Mouse (Mus musculus): ENCODE measurements around the gene Sept5. TPM values are rescaled to one million over a fixed set of nuclear protein-coding genes. Genes with fewer than 3 reads are reported as not detected.

Gene Sept5
- polyA plus RNA-seq, 1 experiment: 0.83 TPM

DNA sequence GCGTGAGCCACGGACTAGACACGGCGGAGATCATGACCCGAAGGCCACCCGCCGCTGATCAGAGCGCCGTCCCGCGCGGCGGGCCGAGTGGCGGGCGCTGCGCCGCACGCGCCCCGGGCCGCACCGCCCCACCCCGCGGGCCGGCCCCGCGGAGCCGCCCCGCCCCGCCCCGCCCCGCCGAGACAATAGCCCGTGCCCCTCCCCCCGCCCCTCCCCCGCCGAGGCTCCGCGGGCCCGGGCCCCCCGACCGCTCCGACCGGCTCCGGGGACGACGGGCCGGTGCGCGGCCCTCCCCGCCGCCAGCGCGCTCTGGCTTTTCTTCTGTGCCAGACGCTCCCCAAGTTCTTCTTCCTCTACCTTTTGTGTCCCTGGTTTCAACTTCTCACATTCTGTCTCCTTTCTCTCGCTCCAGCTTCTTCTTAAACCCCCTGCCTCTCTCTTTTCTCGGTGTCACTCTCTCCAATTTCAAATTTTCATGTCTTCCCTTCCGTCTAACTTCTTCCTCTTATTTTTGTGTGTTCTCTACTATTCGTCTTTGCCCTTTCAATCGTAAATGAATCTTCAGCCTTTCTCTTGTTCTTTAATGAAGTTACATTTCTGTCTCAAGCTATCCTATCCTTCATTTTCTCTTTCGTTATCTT, 42.7 kb downstream of the Sept5 start:
- H3K27ac ChIP-seq (ENCODE audit: insufficient read depth, low read depth, low read length): no peak overlapping the region
- H3K4me1 ChIP-seq (ENCODE audit: control insufficient read depth, insufficient read depth, low read length): no peaks in the 10 kb centered on the region
- no peak for TF ChIP-seq POLR2A (IDR thresholded peaks at IDR 0.05; ENCODE audit: borderline replicate concordance, low read depth, low read length)
- TF ChIP-seq CTCF (IDR thresholded peaks at IDR 0.05; ENCODE audit: low read depth, low read length): no peak

DNA sequence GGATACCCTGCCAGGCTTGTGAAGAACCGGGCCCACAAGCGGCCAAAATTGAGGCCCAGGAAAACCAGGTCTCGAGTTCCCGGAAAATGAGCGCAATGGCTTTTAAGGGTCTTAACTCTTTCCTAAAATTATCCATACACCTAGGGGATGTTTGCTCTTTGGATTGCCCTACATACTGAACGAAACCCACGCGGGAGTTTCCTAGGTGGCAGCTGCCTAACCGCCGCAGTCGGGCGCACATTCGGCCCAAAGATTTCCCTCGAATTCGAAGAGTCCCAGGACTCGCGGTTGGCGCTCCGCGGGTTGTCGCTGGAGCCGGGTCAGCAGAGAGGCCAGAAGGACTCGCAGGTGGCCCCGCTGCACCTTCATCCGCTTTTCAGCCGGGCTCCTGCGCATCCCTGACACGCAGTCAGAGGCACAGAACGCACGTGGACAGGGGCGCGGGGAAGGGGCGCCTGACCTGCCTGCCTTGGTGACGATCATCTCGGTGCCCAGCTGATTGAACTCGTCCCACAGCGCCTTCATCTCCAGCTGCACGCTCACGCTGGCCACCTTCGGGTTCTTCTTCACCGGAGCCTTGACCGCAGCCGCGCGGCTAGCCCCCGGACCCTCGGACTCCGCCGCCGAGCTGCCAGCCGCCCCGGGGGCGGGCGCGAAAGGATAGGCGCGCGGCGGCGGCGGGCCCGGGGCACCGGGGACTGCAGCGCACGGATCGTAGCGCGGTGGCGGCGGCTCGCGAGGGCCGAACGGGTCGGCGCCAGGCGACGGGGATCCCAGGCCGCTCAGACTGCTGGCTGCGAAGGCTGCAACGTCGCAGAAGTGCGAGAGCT, 43.5 kb downstream of the Sept5 start:
- no peak overlapping the region for H3K4me3 ChIP-seq (ENCODE audit: insufficient read depth, low read length)
- TF ChIP-seq CTCF (IDR thresholded peaks at IDR 0.05; ENCODE audit: low read depth, low read length) (no peak), POLR2A (IDR thresholded peaks at IDR 0.05; ENCODE audit: borderline replicate concordance, low read depth, low read length) (no peak)
- no peaks in the 10 kb centered on the region for H3K4me1 ChIP-seq (ENCODE audit: control insufficient read depth, insufficient read depth, low read length)
- no peak overlapping the region for H3K27ac ChIP-seq (ENCODE audit: insufficient read depth, low read depth, low read length)

More for the DNA sequence above, 42.7 kb downstream of the Sept5 start:
- H3K4me3 ChIP-seq (ENCODE audit: insufficient read depth, low read length): no peak overlapping the region

DNA sequence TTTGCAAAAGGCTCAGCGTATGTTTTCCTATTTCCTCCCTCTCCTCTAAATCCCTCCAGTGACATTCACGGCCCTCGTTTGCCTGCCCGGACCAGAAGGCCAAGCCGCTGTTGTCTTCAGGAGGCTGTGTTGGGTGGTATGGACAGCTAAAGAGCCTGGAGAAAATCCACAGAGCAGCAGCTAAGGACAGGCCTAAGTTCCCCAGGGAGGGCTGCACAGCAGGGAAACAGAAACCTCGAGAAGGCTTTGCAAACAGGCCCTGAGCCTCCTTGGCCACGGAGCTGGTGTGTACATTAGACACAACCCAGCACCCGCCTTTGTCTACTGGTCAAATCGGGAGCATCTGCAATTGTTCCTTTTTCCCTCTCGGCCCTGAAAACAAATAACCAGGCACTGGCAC, 44.1 kb downstream of the Sept5 start:
- no peaks in the 10 kb centered on the region for H3K4me1 ChIP-seq (ENCODE audit: control insufficient read depth, insufficient read depth, low read length)
- no peak overlapping the region for H3K4me3 ChIP-seq (ENCODE audit: insufficient read depth, low read length)
- no peak overlapping the region for H3K27ac ChIP-seq (ENCODE audit: insufficient read depth, low read depth, low read length)
- TF ChIP-seq CTCF (IDR thresholded peaks at IDR 0.05; ENCODE audit: low read depth, low read length) (no peak), POLR2A (IDR thresholded peaks at IDR 0.05; ENCODE audit: borderline replicate concordance, low read depth, low read length) (no peak)

DNA sequence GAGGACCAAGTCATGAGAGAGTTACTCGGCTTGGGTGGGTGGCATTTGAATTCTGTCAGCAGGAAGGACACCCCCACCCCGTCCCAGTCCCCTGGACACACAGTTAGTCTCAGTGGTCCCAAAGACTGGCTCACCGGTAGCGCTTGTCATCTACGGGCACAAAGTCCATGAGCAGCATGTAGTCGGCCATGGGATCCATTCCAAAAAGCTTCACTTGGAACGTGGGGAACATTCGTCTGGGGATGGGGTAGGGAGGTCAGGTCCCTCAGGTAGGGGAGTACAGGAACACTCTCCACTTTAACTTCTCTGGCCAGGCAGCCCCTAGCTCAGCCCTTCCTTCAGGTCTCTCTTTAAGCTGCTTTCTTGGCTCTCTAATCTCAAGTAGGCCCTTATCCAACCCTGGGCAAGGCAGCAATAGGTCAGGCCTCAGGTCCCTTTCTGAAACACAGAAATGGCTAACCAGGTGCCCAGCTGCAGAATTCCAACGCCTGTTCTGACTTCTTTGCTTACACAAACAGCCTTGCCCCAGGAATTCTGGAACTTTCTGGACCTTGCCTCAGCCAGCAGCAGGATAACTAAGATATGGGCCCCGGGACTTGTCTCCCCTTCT, 44.7 kb downstream of the Sept5 start:
- Histone ChIP-seq H3K4me1 (ENCODE audit: control insufficient read depth, insufficient read depth, low read length) (no peaks in the 10 kb centered on the region), H3K4me3 (ENCODE audit: insufficient read depth, low read length) (no peak overlapping the region), H3K27ac (ENCODE audit: insufficient read depth, low read depth, low read length) (no peak overlapping the region)
- TF ChIP-seq POLR2A (IDR thresholded peaks at IDR 0.05; ENCODE audit: borderline replicate concordance, low read depth, low read length): no peak
- TF ChIP-seq CTCF (IDR thresholded peaks at IDR 0.05; ENCODE audit: low read depth, low read length): no peak

DNA sequence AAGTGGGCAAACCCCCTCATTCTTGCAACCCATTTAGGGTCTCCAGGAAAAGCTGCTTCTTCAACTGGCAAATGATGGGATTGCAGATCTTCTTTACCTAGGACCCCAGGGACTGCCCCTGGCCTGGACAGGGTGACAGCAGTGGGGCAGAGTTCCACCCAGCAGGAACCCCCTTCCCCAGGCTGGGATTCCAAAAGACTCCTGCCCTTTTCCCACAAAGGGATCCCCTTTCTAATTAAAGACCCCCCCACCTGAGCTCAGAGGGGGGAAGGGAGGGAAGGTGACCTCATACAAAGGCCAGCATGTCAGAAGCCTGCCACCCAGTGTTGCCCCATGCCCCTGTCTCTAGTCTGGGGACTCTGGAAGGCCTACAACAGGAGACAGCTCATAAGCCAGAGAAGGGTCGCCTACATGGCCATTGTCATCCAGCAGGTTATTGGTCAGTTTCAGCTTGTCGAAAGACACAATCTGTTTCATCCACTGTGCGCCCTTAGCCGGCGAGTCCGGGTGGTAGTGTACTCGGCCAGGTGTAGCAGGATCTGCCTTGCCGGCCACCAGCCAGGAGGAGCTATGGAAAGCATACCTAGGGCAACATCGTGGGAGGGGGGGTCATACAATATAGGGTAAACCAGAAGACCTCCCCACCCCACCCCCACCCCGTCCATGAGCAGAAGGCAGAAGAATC, 45.9 kb downstream of the Sept5 start:
- no peaks in the 10 kb centered on the region for H3K4me1 ChIP-seq (ENCODE audit: control insufficient read depth, insufficient read depth, low read length)
- no peak overlapping the region for H3K4me3 ChIP-seq (ENCODE audit: insufficient read depth, low read length)
- TF ChIP-seq POLR2A (IDR thresholded peaks at IDR 0.05; ENCODE audit: borderline replicate concordance, low read depth, low read length) (no peak), CTCF (IDR thresholded peaks at IDR 0.05; ENCODE audit: low read depth, low read length) (no peak)

DNA sequence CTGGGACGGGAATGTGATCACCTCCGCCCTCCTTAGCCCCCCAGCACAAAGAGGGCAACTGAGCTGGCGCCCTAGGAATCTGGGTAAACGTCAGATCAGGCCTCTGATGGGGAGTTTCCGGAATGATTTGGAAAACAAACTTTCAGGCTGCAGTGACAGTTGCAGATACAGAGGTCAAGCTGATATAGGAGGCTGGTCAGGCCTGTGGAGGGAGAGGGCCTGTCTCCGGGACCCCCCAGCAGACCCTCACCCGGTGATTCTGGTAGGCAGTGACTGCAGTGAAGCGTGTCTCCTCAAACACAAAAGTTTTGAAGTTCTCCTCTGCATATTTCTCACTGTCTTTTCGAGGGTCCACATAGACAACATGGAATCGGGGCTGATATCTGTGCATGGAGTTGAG, 46.6 kb downstream of the Sept5 start:
- TF ChIP-seq POLR2A (IDR thresholded peaks at IDR 0.05; ENCODE audit: borderline replicate concordance, low read depth, low read length) (no peak), CTCF (IDR thresholded peaks at IDR 0.05; ENCODE audit: low read depth, low read length) (no peak)
- no peak overlapping the region for H3K27ac ChIP-seq (ENCODE audit: insufficient read depth, low read depth, low read length)
- no peak overlapping the region for H3K4me3 ChIP-seq (ENCODE audit: insufficient read depth, low read length)
- H3K4me1 ChIP-seq (ENCODE audit: control insufficient read depth, insufficient read depth, low read length): no peaks in the 10 kb centered on the region

More for the DNA sequence above, 45.9 kb downstream of the Sept5 start:
- no peak overlapping the region for H3K27ac ChIP-seq (ENCODE audit: insufficient read depth, low read depth, low read length)

DNA sequence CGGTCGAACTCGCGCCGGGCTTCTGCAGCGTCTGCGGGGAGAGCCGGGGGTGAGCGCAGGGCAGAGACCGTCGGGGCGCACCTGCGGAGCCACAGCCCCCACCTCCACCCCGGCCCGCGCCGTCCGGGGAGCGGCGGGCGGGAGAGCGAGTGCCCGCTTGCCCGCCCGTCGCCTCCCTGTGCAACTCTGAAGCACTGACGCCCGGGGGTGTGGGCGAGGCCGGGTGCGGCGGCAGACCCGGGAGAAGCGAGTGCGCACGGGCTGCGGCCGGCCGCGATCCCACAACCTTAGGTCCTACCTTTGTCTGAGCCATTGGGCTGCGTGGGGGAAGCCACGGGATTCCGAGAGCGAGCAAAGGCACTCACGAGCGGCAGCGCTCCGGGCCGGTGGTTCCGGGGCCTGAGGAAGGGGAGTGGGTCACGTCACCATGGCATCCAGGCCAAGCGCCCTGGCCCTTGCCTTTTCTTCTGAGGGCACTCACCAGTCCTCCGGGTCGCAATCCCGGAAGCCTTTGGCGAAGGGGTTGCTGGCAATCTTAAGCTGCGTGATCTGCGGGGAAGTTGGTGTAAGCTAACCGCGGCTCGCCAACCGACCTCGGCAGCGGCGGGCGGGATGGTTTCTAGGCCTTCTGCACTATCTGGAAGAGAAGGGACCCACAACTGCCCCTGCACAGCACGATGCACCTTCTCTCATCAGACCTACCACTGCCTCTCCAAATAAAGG, 47.2 kb downstream of the Sept5 start:
- no peak overlapping the region for H3K4me3 ChIP-seq (ENCODE audit: insufficient read depth, low read length)

DNA sequence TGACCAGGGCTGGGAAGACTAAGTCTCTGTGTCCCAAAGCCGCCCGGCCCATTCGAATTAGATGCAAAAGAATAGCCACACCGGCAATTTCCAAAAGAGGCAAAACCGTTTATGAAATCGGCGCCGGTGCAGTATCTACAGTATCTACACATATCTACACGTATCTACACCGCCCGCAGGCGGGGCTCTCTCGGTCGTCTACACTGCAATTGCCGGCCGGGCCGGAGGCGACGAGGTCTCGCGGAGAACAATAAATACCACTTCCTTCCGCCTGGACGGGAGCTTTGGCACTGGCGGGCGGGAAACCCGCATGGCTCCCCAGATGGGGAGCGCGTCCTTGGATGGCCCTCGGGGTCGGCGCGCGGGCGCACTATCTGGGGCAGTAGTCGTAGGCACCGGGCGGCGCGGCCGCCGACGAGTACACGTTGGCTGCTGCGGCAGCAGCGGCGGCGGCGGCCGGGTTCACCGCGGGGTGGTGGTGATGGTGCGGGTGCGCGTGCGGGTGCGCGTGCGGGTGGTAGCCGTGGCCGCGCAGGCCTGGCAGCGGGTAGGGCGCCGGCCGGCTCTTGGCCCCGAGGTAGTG, 48.0 kb downstream of the Sept5 start:
- no peak overlapping the region for H3K27ac ChIP-seq (ENCODE audit: insufficient read depth, low read depth, low read length)
- H3K4me3 ChIP-seq (ENCODE audit: insufficient read depth, low read length): peak overlapping the region; percentile 48
- TF ChIP-seq CTCF (IDR thresholded peaks at IDR 0.05; ENCODE audit: low read depth, low read length): no peak
- no peak for TF ChIP-seq POLR2A (IDR thresholded peaks at IDR 0.05; ENCODE audit: borderline replicate concordance, low read depth, low read length)
- H3K4me1 ChIP-seq (ENCODE audit: control insufficient read depth, insufficient read depth, low read length): no peaks in the 10 kb centered on the region

More for the DNA sequence above, 47.2 kb downstream of the Sept5 start:
- no peak for TF ChIP-seq POLR2A (IDR thresholded peaks at IDR 0.05; ENCODE audit: borderline replicate concordance, low read depth, low read length)
- TF ChIP-seq CTCF (IDR thresholded peaks at IDR 0.05; ENCODE audit: low read depth, low read length): no peak
- Histone ChIP-seq H3K4me1 (ENCODE audit: control insufficient read depth, insufficient read depth, low read length) (no peaks in the 10 kb centered on the region), H3K27ac (ENCODE audit: insufficient read depth, low read depth, low read length) (no peak overlapping the region)

All from bone marrow macrophage, adult 2 months (primary cell).